Mouse (Mus musculus): ENCODE results near the gene Nfic. TPM values are rescaled to one million over a fixed set of nuclear protein-coding genes. Genes with fewer than 3 reads are reported as not detected.

Gene Nfic
- polyA plus RNA-seq, 1 experiment from 2014 or later = 21.9 TPM

- no peak overlapping the region for H3K27ac ChIP-seq (ENCODE audit: low read depth, low read length)
Measured at GRCm38 (mm10) chr10:81385603-81386306, 69.7 kb downstream of the Nfic start.

GRCm38 (mm10) chr10:81384605-81384982 is 70.8 kb downstream of the Nfic start:
- Histone ChIP-seq H3K27ac (ENCODE audit: low read depth, low read length) (peak overlapping the region; percentile 84), H3K4me2 (ENCODE audit: low read depth, low read length) (peak overlapping the region; percentile 91), H3K4me3 (ENCODE audit: low read depth, low read length) (peak overlapping the region; percentile 93), H3K9ac (replicated peaks; ENCODE audit: low read depth, low read length) (peak overlapping the region; percentile 82), H3K4me1 (ENCODE audit: control insufficient read depth, insufficient read depth, low read length) (peaks cover 8% of the 10 kb centered on the region), H3K27me3 (ENCODE audit: control insufficient read depth, insufficient read depth, low read length) (no peaks in the 10 kb centered on the region), H3K36me3 (ENCODE audit: control insufficient read depth, insufficient read depth, low read length) (peaks cover 21% of the 10 kb centered on the region), H3K9me3 (ENCODE audit: control insufficient read depth, low read length) (no peaks in the 10 kb centered on the region)
- ATAC-seq (ENCODE audit: low read depth) = peak; percentile 22
- WGBS = 1% methylated on average over 19 of the region's 19 CpGs

More at GRCm38 (mm10) chr10:81385603-81386306, 69.7 kb downstream of the Nfic start:
- ATAC-seq (ENCODE audit: low read depth) = no peak
- H3K4me3 ChIP-seq (ENCODE audit: low read depth, low read length) = peak overlapping the region; percentile 93; the same call in 1 of the 2 replicates
- H3K4me2 ChIP-seq (ENCODE audit: low read depth, low read length) = peak overlapping the region; percentile 91
- 89% methylated on average over 22 of the region's 22 CpGs for WGBS
- H3K9ac ChIP-seq (replicated peaks; ENCODE audit: low read depth, low read length) = no peak overlapping the region
- peaks cover 21% of the 10 kb centered on the region for H3K36me3 ChIP-seq (ENCODE audit: control insufficient read depth, insufficient read depth, low read length)
- peaks cover 14% of the 10 kb centered on the region for H3K4me1 ChIP-seq (ENCODE audit: control insufficient read depth, insufficient read depth, low read length)
- H3K9me3 ChIP-seq (ENCODE audit: control insufficient read depth, low read length) = no peaks in the 10 kb centered on the region
- no peaks in the 10 kb centered on the region for H3K27me3 ChIP-seq (ENCODE audit: control insufficient read depth, insufficient read depth, low read length)

GRCm38 (mm10) chr10:81383802-81384604 is 71.4 kb downstream of the Nfic start, which contains the start of the genes Dohh and Gm48551:
Dohh (plus strand) TSS chr10:81384428.
Gm48551 (plus strand) TSS chr10:81384466.
- WGBS = 7% methylated on average over 53 of the region's 54 CpGs
- ATAC-seq (ENCODE audit: low read depth) = peak; percentile 95
- peak within 1 kb of the TSS; percentile 84 for H3K27ac ChIP-seq (ENCODE audit: low read depth, low read length)

GRCm38 (mm10) chr10:81382039-81382438 is 73.4 kb downstream of the Nfic start:
- Histone ChIP-seq H3K9ac (replicated peaks; ENCODE audit: low read depth, low read length) (no peak overlapping the region), H3K36me3 (ENCODE audit: control insufficient read depth, insufficient read depth, low read length) (peaks cover 6% of the 10 kb centered on the region), H3K9me3 (ENCODE audit: control insufficient read depth, low read length) (no peaks in the 10 kb centered on the region), H3K27ac (ENCODE audit: low read depth, low read length) (no peak overlapping the region), H3K4me3 (ENCODE audit: low read depth, low read length) (no peak overlapping the region), H3K4me1 (ENCODE audit: control insufficient read depth, insufficient read depth, low read length) (peaks cover 15% of the 10 kb centered on the region), H3K4me2 (ENCODE audit: low read depth, low read length) (no peak overlapping the region), H3K27me3 (ENCODE audit: control insufficient read depth, insufficient read depth, low read length) (no peaks in the 10 kb centered on the region)
- ATAC-seq (ENCODE audit: low read depth) = no peak
- WGBS = 82% methylated on average over 5 of the region's 5 CpGs

More at GRCm38 (mm10) chr10:81383802-81384604, 71.4 kb downstream of the Nfic start, which contains the start of the genes Dohh and Gm48551:
- H3K36me3 ChIP-seq (ENCODE audit: control insufficient read depth, insufficient read depth, low read length) = peaks cover 21% of the 10 kb centered on the region
- peak within 1 kb of the TSS; percentile 82 for H3K9ac ChIP-seq (replicated peaks; ENCODE audit: low read depth, low read length)
- H3K4me2 ChIP-seq (ENCODE audit: low read depth, low read length) = peak within 1 kb of the TSS; percentile 91
- no peaks in the 10 kb centered on the region for H3K27me3 ChIP-seq (ENCODE audit: control insufficient read depth, insufficient read depth, low read length)
- peak within 1 kb of the TSS; percentile 93 for H3K4me3 ChIP-seq (ENCODE audit: low read depth, low read length)
- H3K4me1 ChIP-seq (ENCODE audit: control insufficient read depth, insufficient read depth, low read length) = peaks cover 8% of the 10 kb centered on the region
- H3K9me3 ChIP-seq (ENCODE audit: control insufficient read depth, low read length) = no peaks in the 10 kb centered on the region

GRCm38 (mm10) chr10:81379809-81380378 is 75.5 kb downstream of the Nfic start:
- H3K27ac ChIP-seq (ENCODE audit: low read depth, low read length) = no peak overlapping the region
- no peak overlapping the region for H3K9ac ChIP-seq (replicated peaks; ENCODE audit: low read depth, low read length)
- no peak overlapping the region for H3K4me2 ChIP-seq (ENCODE audit: low read depth, low read length)
- no peaks in the 10 kb centered on the region for H3K27me3 ChIP-seq (ENCODE audit: control insufficient read depth, insufficient read depth, low read length)
- H3K9me3 ChIP-seq (ENCODE audit: control insufficient read depth, low read length) = no peaks in the 10 kb centered on the region
- no peaks in the 10 kb centered on the region for H3K36me3 ChIP-seq (ENCODE audit: control insufficient read depth, insufficient read depth, low read length)
- ATAC-seq (ENCODE audit: low read depth) = no peak
- 92% methylated on average over 6 of the region's 6 CpGs for WGBS
- H3K4me1 ChIP-seq (ENCODE audit: control insufficient read depth, insufficient read depth, low read length) = peaks cover 23% of the 10 kb centered on the region
- H3K4me3 ChIP-seq (ENCODE audit: low read depth, low read length) = no peak overlapping the region

GRCm38 (mm10) chr10:81379183-81379553 is 76.3 kb downstream of the Nfic start:
- Histone ChIP-seq H3K27ac (ENCODE audit: low read depth, low read length) (peak overlapping the region; percentile 70; the same call in 1 of the 2 replicates), H3K9me3 (ENCODE audit: control insufficient read depth, low read length) (no peaks in the 10 kb centered on the region), H3K27me3 (ENCODE audit: control insufficient read depth, insufficient read depth, low read length) (no peaks in the 10 kb centered on the region), H3K4me3 (ENCODE audit: low read depth, low read length) (peak overlapping the region; percentile 75), H3K4me1 (ENCODE audit: control insufficient read depth, insufficient read depth, low read length) (peaks cover 21% of the 10 kb centered on the region), H3K36me3 (ENCODE audit: control insufficient read depth, insufficient read depth, low read length) (peaks cover under 1% of the 10 kb centered on the region; the same call in 1 of the 2 replicates), H3K9ac (replicated peaks; ENCODE audit: low read depth, low read length) (no peak overlapping the region; the same call in 1 of the 2 replicates), H3K4me2 (ENCODE audit: low read depth, low read length) (peak overlapping the region; percentile 52)
- WGBS = 57% methylated on average over 3 of the region's 3 CpGs
- peak; percentile 3 for ATAC-seq (ENCODE audit: low read depth)

- Histone ChIP-seq H3K27ac (ENCODE audit: low read depth, low read length) (peak overlapping the region; percentile 79), H3K27me3 (ENCODE audit: control insufficient read depth, insufficient read depth, low read length) (no peaks in the 10 kb centered on the region), H3K9ac (replicated peaks; ENCODE audit: low read depth, low read length) (peak overlapping the region; percentile 79), H3K4me2 (ENCODE audit: low read depth, low read length) (peak overlapping the region; percentile 52), H3K9me3 (ENCODE audit: control insufficient read depth, low read length) (no peaks in the 10 kb centered on the region), H3K4me3 (ENCODE audit: low read depth, low read length) (peak overlapping the region; percentile 75), H3K36me3 (ENCODE audit: control insufficient read depth, insufficient read depth, low read length) (peaks cover 4% of the 10 kb centered on the region; the same call in 1 of the 2 replicates), H3K4me1 (ENCODE audit: control insufficient read depth, insufficient read depth, low read length) (peaks cover 21% of the 10 kb centered on the region)
- 1% methylated on average over 46 of the region's 46 CpGs for WGBS
- ATAC-seq (ENCODE audit: low read depth) = peak; percentile 95
Measured at GRCm38 (mm10) chr10:81378553-81379182, 76.8 kb downstream of the Nfic start.

- peaks cover 4% of the 10 kb centered on the region; the same call in 1 of the 2 replicates for H3K36me3 ChIP-seq (ENCODE audit: control insufficient read depth, insufficient read depth, low read length)
- H3K4me1 ChIP-seq (ENCODE audit: control insufficient read depth, insufficient read depth, low read length) = peaks cover 21% of the 10 kb centered on the region
- peak within 1 kb of the TSS; percentile 89 for H3K4me2 ChIP-seq (ENCODE audit: low read depth, low read length)
- peak within 1 kb of the TSS; percentile 79 for H3K27ac ChIP-seq (ENCODE audit: low read depth, low read length)
- no peaks in the 10 kb centered on the region for H3K27me3 ChIP-seq (ENCODE audit: control insufficient read depth, insufficient read depth, low read length)
- under 1% methylated on average over 58 of the region's 59 CpGs for WGBS
- H3K4me3 ChIP-seq (ENCODE audit: low read depth, low read length) = peak within 1 kb of the TSS; percentile 75
- H3K9me3 ChIP-seq (ENCODE audit: control insufficient read depth, low read length) = no peaks in the 10 kb centered on the region
- ATAC-seq (ENCODE audit: low read depth) = peak; percentile 52
- peak within 1 kb of the TSS; percentile 79 for H3K9ac ChIP-seq (replicated peaks; ENCODE audit: low read depth, low read length)
Measured at GRCm38 (mm10) chr10:81377793-81378552, 77.5 kb downstream of the Nfic start, which contains the start of gene Fzr1. Fzr1 (minus strand) TSS chr10:81378516.

All from neural tube, embryonic 14.5 days (tissue).